Mouse (Mus musculus): ENCODE data around the gene Zcchc17.

GRCm38 (mm10) chr4:130315771-130316527 is 43.8 kb downstream of the Zcchc17 start:
- TF ChIP-seq CTCF (IDR thresholded peaks at IDR 0.05; ENCODE audit: low read depth) (no peak), EP300 (optimal IDR thresholded peaks at IDR 0.05) (no peak)
